Mouse (Mus musculus) kidney, postnatal 36 days (tissue): ENCODE results near the gene Vps37c.

Experiments used
- DNase-seq, 2 experiments: peaks; one replicate each; pipeline ENCODE4 v3.0.0; 2021 to 2022; ENCODE audit warnings: mixed read lengths in 2 of 2

Gene Vps37c

GRCm38 (mm10) chr19:10688537-10689352 lies at the start of gene Vps37c:
Gene Vps37c (plus strand): TSS chr19:10688735.
- DNase-seq = peak; percentile 94 to 97

- DNase-seq = no peak
Observed at GRCm38 (mm10) chr19:10640080-10640479, 48.5 kb upstream of the Vps37c start.

GRCm38 (mm10) chr19:10640589-10641378 lies 47.8 kb upstream of the Vps37c start:
- DNase-seq = no peak

GRCm38 (mm10) chr19:10645616-10646015 lies 42.9 kb upstream of the Vps37c start:
- no peak for DNase-seq

- no peak for DNase-seq
Observed at GRCm38 (mm10) chr19:10648156-10648555, 40.4 kb upstream of the Vps37c start.

GRCm38 (mm10) chr19:10656058-10656457 lies 32.5 kb upstream of the Vps37c start:
- no peak for DNase-seq

GRCm38 (mm10) chr19:10657742-10658141 lies 30.8 kb upstream of the Vps37c start:
- peak; percentile 28 to 53 for DNase-seq

- DNase-seq = no peak
Observed at GRCm38 (mm10) chr19:10658406-10658805, 30.1 kb upstream of the Vps37c start.

- DNase-seq = no peak
Observed at GRCm38 (mm10) chr19:10661373-10661772, 27.2 kb upstream of the Vps37c start.

- no peak for DNase-seq
Observed at GRCm38 (mm10) chr19:10661919-10662318, 26.6 kb upstream of the Vps37c start.

- DNase-seq = no peak
Observed at GRCm38 (mm10) chr19:10662665-10663064, 25.9 kb upstream of the Vps37c start.

GRCm38 (mm10) chr19:10665093-10665492 lies 23.4 kb upstream of the Vps37c start:
- DNase-seq = no peak

- DNase-seq = peak; percentile 45 to 84
Observed at GRCm38 (mm10) chr19:10665499-10665898, 23.0 kb upstream of the Vps37c start.

- DNase-seq = no peak
Observed at GRCm38 (mm10) chr19:10671319-10671718, 17.2 kb upstream of the Vps37c start.

GRCm38 (mm10) chr19:10671854-10672417 lies 16.6 kb upstream of the Vps37c start:
- DNase-seq = no peak

GRCm38 (mm10) chr19:10673275-10673674 lies 15.3 kb upstream of the Vps37c start:
- DNase-seq = no peak

- no peak for DNase-seq
Observed at GRCm38 (mm10) chr19:10676656-10677055, 11.9 kb upstream of the Vps37c start.

GRCm38 (mm10) chr19:10677915-10678771 lies 10.4 kb upstream of the Vps37c start, which contains the start of gene Pga5:
Gene Pga5 (minus strand): TSS chr19:10678071.
- DNase-seq = peak; percentile 88 to 94

- DNase-seq = no peak
Observed at GRCm38 (mm10) chr19:10678772-10679067, 9.8 kb upstream of the Vps37c start.

GRCm38 (mm10) chr19:10681571-10681970 lies 7.0 kb upstream of the Vps37c start:
- no peak for DNase-seq

GRCm38 (mm10) chr19:10685081-10685480 lies 3.5 kb upstream of the Vps37c start:
- peak; percentile 81 to 87 for DNase-seq

GRCm38 (mm10) chr19:10685727-10686126 lies 2.8 kb upstream of the Vps37c start:
- DNase-seq = no peak
